Mouse (Mus musculus) liver, adult 2 months (tissue): Measurements from ENCODE around the gene Spata17. TPM values are rescaled to one million over a fixed set of nuclear protein-coding genes. Genes with fewer than 3 reads are reported as not detected.

Experiments used
- DNase-seq: peaks from one replicate; pipeline ENCODE4 v3.0.0-alpha.2; 2011; ENCODE audit warnings: low read depth, low spot score; ENCODE audit errors: extremely low read depth
- H3K27ac ChIP-seq: fragments of 200-500 bp; replicated peaks from 2 replicates; pipeline ENCODE4 v1.5.1; 2012; ENCODE audit warnings: low read depth, mild to moderate bottlenecking, control low read depth, inconsistent platforms, low read length; ENCODE audit not compliant: insufficient read depth
- H3K27me3 ChIP-seq: fragments of 200-500 bp; 2 replicates; pipeline ENCODE4 v1.6.1; 2012; ENCODE audit warnings: mild to moderate bottlenecking, moderate library complexity, low read length, inconsistent platforms; ENCODE audit not compliant: control insufficient read depth, insufficient read depth
- H3K36me3 ChIP-seq: fragments of 200-500 bp; 2 replicates; pipeline ENCODE4 v1.6.1; 2012; ENCODE audit warnings: low read length, inconsistent platforms; ENCODE audit not compliant: control insufficient read depth, insufficient read depth
- H3K4me1 ChIP-seq: fragments of 200-500 bp; 2 replicates; pipeline ENCODE4 v1.6.1; 2011; ENCODE audit warnings: low read length; ENCODE audit not compliant: control insufficient read depth, insufficient read depth
- H3K4me3 ChIP-seq: fragments of 200-500 bp; 2 replicates; pipeline ENCODE4 v1.5.1; 2011; ENCODE audit warnings: low read depth, mild to moderate bottlenecking, control low read depth, low read length, moderate library complexity; ENCODE audit not compliant: insufficient read depth
- H3K79me2 ChIP-seq: fragments of 200-500 bp; 2 replicates; pipeline ENCODE4 v1.6.1; 2012; ENCODE audit warnings: inconsistent platforms, mild to moderate bottlenecking, low read length, moderate library complexity; ENCODE audit not compliant: control insufficient read depth, insufficient read depth
- H3K9ac ChIP-seq: fragments of 200-500 bp; 2 replicates; pipeline ENCODE4 v1.6.1; 2012; ENCODE audit warnings: low read depth, mild to moderate bottlenecking, control low read depth, inconsistent platforms, low read length
- CTCF ChIP-seq: fragments of 200-500 bp; IDR thresholded peaks from 2 replicates; pipeline ENCODE4 v1.5.1; 2011; ENCODE audit warnings: low read depth, low read length, control low read depth
- POLR2A ChIP-seq: fragments of 200-500 bp; IDR thresholded peaks from 2 replicates; pipeline ENCODE4 v1.6.1; 2011; ENCODE audit warnings: low read length, control low read depth; ENCODE audit not compliant: insufficient read depth; ENCODE audit errors: extremely low read depth
- WGBS: fragments of 180-500 bp; shearing (Covaris S2); methylation state at CpG from one replicate; pipeline ENCODE4 v1.1.7; 2018; 5-methylcytosine and 5-hydroxymethylcytosine counted together
- polyA plus RNA-seq: library from polyadenylated mRNA; depleted of rRNA; stranded (reverse); fragments of >200 nt; gene quantifications from 2 replicates; pipeline ENCODE4 v1.2.3, GENCODE M21; 2012; rRNA removed
- total RNA-seq: library from RNA; depleted of rRNA; stranded (reverse); fragments of >200 nt; gene quantifications from 2 replicates; pipeline ENCODE4 v1.2.3, GENCODE M21; 2014; rRNA removed

Spata17 gene
- total and polyA plus RNA-seq, 2 experiments, result 0.83 TPM; not detected in 1

DNA sequence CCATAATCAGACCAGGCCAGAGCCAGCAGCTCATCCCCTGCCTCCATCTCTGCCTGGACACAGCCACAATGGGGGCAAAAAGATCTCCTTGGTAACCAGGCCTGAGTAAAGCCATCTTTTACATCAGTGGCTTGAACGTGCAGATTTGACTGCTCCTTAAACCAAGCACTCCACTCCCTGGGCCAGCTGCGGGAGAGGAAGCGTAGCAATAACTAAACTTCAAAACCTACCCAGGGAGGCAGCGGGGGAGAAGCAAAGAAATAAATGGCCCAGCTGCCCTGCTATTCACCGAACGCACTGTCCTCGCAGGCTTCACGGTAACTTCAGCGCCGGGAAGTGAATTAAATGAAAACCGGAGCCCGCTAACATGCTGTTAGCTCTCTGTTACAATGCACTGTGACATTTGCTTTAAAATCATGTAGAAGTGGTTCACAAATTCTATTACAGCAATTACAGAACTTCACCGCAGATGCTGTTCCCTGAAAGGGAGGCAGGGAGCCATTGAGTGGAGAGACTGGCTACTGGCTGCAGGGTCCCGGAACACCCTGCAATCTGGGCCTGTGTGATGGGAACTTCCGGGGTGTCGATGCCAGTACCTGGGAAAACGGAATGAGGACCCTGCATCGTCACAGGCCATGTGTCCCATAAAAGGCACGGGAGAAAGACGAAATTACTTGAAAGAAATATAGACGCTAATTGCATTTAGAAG, 217.5 kb downstream of the Spata17 start:
- Histone ChIP-seq H3K79me2 (no peaks in the 10 kb centered on the region), H3K36me3 (no peaks in the 10 kb centered on the region), H3K27me3 (no peaks in the 10 kb centered on the region), H3K4me3 (no peak overlapping the region), H3K4me1 (no peaks in the 10 kb centered on the region), H3K9ac (no peak overlapping the region), H3K27ac (no peak overlapping the region)
- 94% methylated on average over 21 of the region's 21 CpGs for WGBS
- DNase-seq, result no peak
- TF ChIP-seq POLR2A (no peak), CTCF (no peak)

Other genes with a start within 250 kb of the Spata17 start
- gene D1Pas1, start 248.0 kb downstream of the Spata17 start, total RNA-seq, result not detected in 2 replicates
- not detected in 2 replicates for gene D1Pas1, start 248.0 kb downstream of the Spata17 start, polyA plus RNA-seq
- 14.7 and 15.9 TPM in 2 replicates for gene Gpatch2, start within 50 bp of the Spata17 start, total RNA-seq
- gene Gpatch2, start within 50 bp of the Spata17 start, polyA plus RNA-seq, result 6.3 and 7.1 TPM in 2 replicates